Mouse (Mus musculus): ENCODE results near the gene Myh10. TPM values are rescaled to one million over a fixed set of nuclear protein-coding genes. Genes with fewer than 3 reads are reported as not detected.

Myh10 gene
- total and polyA plus RNA-seq, 2 experiments from 2014 or later, result 69.9 to 185 TPM

GRCm38 (mm10) chr11:68656887-68657685 is 34.3 kb upstream of the Myh10 start:
- ATAC-seq (no peak), DNase-seq (ENCODE audit: low spot score) (no peak)
- H3K27ac ChIP-seq, result no peak overlapping the region
- H3K4me2 ChIP-seq (ENCODE audit: low read depth, low read length), result no peak overlapping the region
- TF ChIP-seq CTCF (IDR thresholded peaks at IDR 0.05; ENCODE audit: low read depth), result no peak
- no peak overlapping the region for H3K9ac ChIP-seq (replicated peaks; ENCODE audit: low read length)
- WGBS, result 48% methylated on average over 6 of the region's 6 CpGs
- H3K9me3 ChIP-seq (ENCODE audit: low read length), result no peaks in the 10 kb centered on the region
- H3K4me3 ChIP-seq (ENCODE audit: low read length), result no peak overlapping the region
- 0 out of 2 replicates have a peak, but pooled peaks cover 3% of the 10 kb centered on the region for H3K4me1 ChIP-seq (ENCODE audit: insufficient read depth, low read length)
- no peaks in the 10 kb centered on the region for H3K36me3 ChIP-seq (ENCODE audit: insufficient read depth, low read length)
- H3K27me3 ChIP-seq (ENCODE audit: insufficient read depth, low read length), result no peaks in the 10 kb centered on the region

GRCm38 (mm10) chr11:68657811-68658210 is 33.5 kb upstream of the Myh10 start:
- Histone ChIP-seq H3K36me3 (ENCODE audit: insufficient read depth, low read length) (no peaks in the 10 kb centered on the region), H3K27ac (no peak overlapping the region), H3K9me3 (ENCODE audit: low read length) (no peaks in the 10 kb centered on the region), H3K4me2 (ENCODE audit: low read depth, low read length) (no peak overlapping the region), H3K9ac (replicated peaks; ENCODE audit: low read length) (no peak overlapping the region), H3K4me1 (ENCODE audit: insufficient read depth, low read length) (0 out of 2 replicates have a peak, but pooled peaks cover 3% of the 10 kb centered on the region), H3K27me3 (ENCODE audit: insufficient read depth, low read length) (no peaks in the 10 kb centered on the region), H3K4me3 (ENCODE audit: low read length) (no peak overlapping the region)
- DNase-seq (ENCODE audit: low spot score), result peak; percentile 33
- no peak for ATAC-seq
- TF ChIP-seq CTCF (IDR thresholded peaks at IDR 0.05; ENCODE audit: low read depth), result no peak
- WGBS, result 52% methylated on average over 9 of the region's 9 CpGs

GRCm38 (mm10) chr11:68665331-68665730 is 26.0 kb upstream of the Myh10 start:
- Histone ChIP-seq H3K36me3 (ENCODE audit: insufficient read depth, low read length) (no peaks in the 10 kb centered on the region), H3K4me1 (ENCODE audit: insufficient read depth, low read length) (no peaks in the 10 kb centered on the region), H3K27ac (no peak overlapping the region), H3K4me3 (ENCODE audit: low read length) (no peak overlapping the region), H3K9me3 (ENCODE audit: low read length) (no peaks in the 10 kb centered on the region), H3K27me3 (ENCODE audit: insufficient read depth, low read length) (no peaks in the 10 kb centered on the region), H3K9ac (replicated peaks; ENCODE audit: low read length) (no peak overlapping the region), H3K4me2 (ENCODE audit: low read depth, low read length) (no peak overlapping the region)
- no peak for TF ChIP-seq CTCF (IDR thresholded peaks at IDR 0.05; ENCODE audit: low read depth)
- WGBS, result 66% methylated on average over 2 of the region's 2 CpGs
- ATAC-seq (no peak), DNase-seq (ENCODE audit: low spot score) (no peak)

GRCm38 (mm10) chr11:68666210-68666609 is 25.1 kb upstream of the Myh10 start:
- whole genome bisulfite sequencing, result 39% methylated on average over 2 of the region's 2 CpGs

GRCm38 (mm10) chr11:68672270-68672970 is 18.9 kb upstream of the Myh10 start:
- Histone ChIP-seq H3K9me3 (ENCODE audit: low read length) (no peaks in the 10 kb centered on the region), H3K4me1 (ENCODE audit: insufficient read depth, low read length) (no peaks in the 10 kb centered on the region), H3K36me3 (ENCODE audit: insufficient read depth, low read length) (no peaks in the 10 kb centered on the region), H3K4me2 (ENCODE audit: low read depth, low read length) (no peak overlapping the region), H3K4me3 (ENCODE audit: low read length) (no peak overlapping the region), H3K27me3 (ENCODE audit: insufficient read depth, low read length) (no peaks in the 10 kb centered on the region), H3K27ac (no peak overlapping the region), H3K9ac (replicated peaks; ENCODE audit: low read length) (no peak overlapping the region)
- WGBS, result 61% methylated on average over 5 of the region's 5 CpGs
- TF ChIP-seq CTCF (IDR thresholded peaks at IDR 0.05; ENCODE audit: low read depth), result no peak
- ATAC-seq (no peak), DNase-seq (ENCODE audit: low spot score) (no peak)

More at GRCm38 (mm10) chr11:68666210-68666609, 25.1 kb upstream of the Myh10 start:
- no peak overlapping the region for H3K27ac ChIP-seq
- no peak overlapping the region for H3K4me2 ChIP-seq (ENCODE audit: low read depth, low read length)
- DNase-seq (ENCODE audit: low spot score) (no peak), ATAC-seq (no peak)
- H3K36me3 ChIP-seq (ENCODE audit: insufficient read depth, low read length), result no peaks in the 10 kb centered on the region
- no peak overlapping the region for H3K9ac ChIP-seq (replicated peaks; ENCODE audit: low read length)
- TF ChIP-seq CTCF (IDR thresholded peaks at IDR 0.05; ENCODE audit: low read depth), result no peak
- no peaks in the 10 kb centered on the region for H3K9me3 ChIP-seq (ENCODE audit: low read length)
- H3K4me3 ChIP-seq (ENCODE audit: low read length), result no peak overlapping the region
- H3K27me3 ChIP-seq (ENCODE audit: insufficient read depth, low read length), result no peaks in the 10 kb centered on the region
- H3K4me1 ChIP-seq (ENCODE audit: insufficient read depth, low read length), result no peaks in the 10 kb centered on the region

GRCm38 (mm10) chr11:68674071-68674470 is 17.3 kb upstream of the Myh10 start:
- Histone ChIP-seq H3K9ac (replicated peaks; ENCODE audit: low read length) (no peak overlapping the region), H3K36me3 (ENCODE audit: insufficient read depth, low read length) (no peaks in the 10 kb centered on the region), H3K9me3 (ENCODE audit: low read length) (no peaks in the 10 kb centered on the region), H3K27ac (no peak overlapping the region), H3K27me3 (ENCODE audit: insufficient read depth, low read length) (no peaks in the 10 kb centered on the region), H3K4me3 (ENCODE audit: low read length) (no peak overlapping the region), H3K4me2 (ENCODE audit: low read depth, low read length) (no peak overlapping the region), H3K4me1 (ENCODE audit: insufficient read depth, low read length) (no peaks in the 10 kb centered on the region)
- no peak for TF ChIP-seq CTCF (IDR thresholded peaks at IDR 0.05; ENCODE audit: low read depth)
- ATAC-seq, result no peak
- WGBS, result 94% methylated on average over 3 of the region's 3 CpGs
- DNase-seq (ENCODE audit: low spot score), result no peak

Measured in hindbrain, postnatal 0 days (tissue).